Mouse (Mus musculus) heart, embryonic 16.5 days (tissue): ENCODE data around the gene Tmub2. TPM values are rescaled to one million over a fixed set of nuclear protein-coding genes. Genes with fewer than 3 reads are reported as not detected.

Experiments
- ATAC-seq: fragments of 200-750 bp; cut with Nextera tagmentation; replicated peaks from 2 replicates; pipeline ENCODE4 v1.8.0; 2017; ENCODE audit warnings: moderate number of reproducible peaks; ENCODE audit not compliant: insufficient read depth, low FRiP score; ENCODE audit errors: extremely low read depth
- H3K27ac ChIP-seq: fragments of 300-500 bp; sonication (generic); 2 replicates; pipeline ENCODE4 v1.5.1; 2014; ENCODE audit warnings: mild to moderate bottlenecking, low read length, control low read depth, moderate library complexity
- H3K27me3 ChIP-seq: fragments of 300-500 bp; sonication (generic); 2 replicates; pipeline ENCODE4 v1.6.1; 2014; ENCODE audit warnings: low read length, mixed read lengths; ENCODE audit not compliant: control insufficient read depth, insufficient read depth
- H3K36me3 ChIP-seq: fragments of 300-500 bp; sonication (generic); 2 replicates; pipeline ENCODE4 v1.6.1; 2014; ENCODE audit not compliant: control insufficient read depth, insufficient read depth
- H3K4me1 ChIP-seq: fragments of 300-500 bp; sonication (generic); 2 replicates; pipeline ENCODE4 v1.6.1; 2014; ENCODE audit warnings: low read length, mixed read lengths; ENCODE audit not compliant: control insufficient read depth, insufficient read depth
- H3K4me2 ChIP-seq: fragments of 300-500 bp; sonication (generic); 2 replicates; pipeline ENCODE4 v1.6.1; 2014; ENCODE audit warnings: low read depth, mild to moderate bottlenecking, control low read depth, low read length
- H3K4me3 ChIP-seq: fragments of 300-500 bp; sonication (generic); 2 replicates; pipeline ENCODE4 v1.5.1; 2014; ENCODE audit warnings: mild to moderate bottlenecking, control low read depth, low read length
- H3K9ac ChIP-seq: fragments of 300-500 bp; sonication (generic); 2 replicates; pipeline ENCODE4 v1.6.1; 2014; ENCODE audit warnings: low read length, control low read depth
- H3K9me3 ChIP-seq: fragments of 300-500 bp; sonication (generic); replicated peaks from 2 replicates; pipeline ENCODE4 v1.6.1; 2016; ENCODE audit warnings: low read length; ENCODE audit not compliant: control insufficient read depth
- WGBS: fragments of 180-500 bp; shearing (Covaris S2); extraction: QIAGEN DNeasy Blood & Tissue Kit; methylation state at CpG from one replicate; pipeline ENCODE4 v1.1.7; 2014; 5-methylcytosine and 5-hydroxymethylcytosine counted together
- polyA plus RNA-seq: library from polyadenylated mRNA; unstranded; fragments of >200 nt; fragmentation: Nextera tagmentation; extraction: Ambion mirVana; gene quantifications from 2 replicates; pipeline ENCODE4 v1.2.1, GENCODE M21; 2015

Tmub2 gene
- polyA plus RNA-seq, 1 experiment from 2014 or later = 42.6 TPM

- no peak for ATAC-seq
- peak overlapping the region; percentile 63 for H3K9ac ChIP-seq
These were observed 25.3 kb downstream of the Tmub2 start for GRCm38 (mm10) chr11:102309821-102310617.

GRCm38 (mm10) chr11:102310768-102311695 is 26.3 kb downstream of the Tmub2 start:
- Histone ChIP-seq H3K27ac (no peak overlapping the region), H3K4me2 (no peak overlapping the region; the same call in 1 of the 2 replicates), H3K9me3 (no peaks in the 10 kb centered on the region), H3K4me1 (peaks cover 29% of the 10 kb centered on the region), H3K4me3 (no peak overlapping the region), H3K27me3 (no peaks in the 10 kb centered on the region), H3K9ac (no peak overlapping the region), H3K36me3 (peaks cover 53% of the 10 kb centered on the region)
- 47% methylated on average over 37 of the region's 38 CpGs for WGBS
- no peak for ATAC-seq

More at GRCm38 (mm10) chr11:102309821-102310617, 25.3 kb downstream of the Tmub2 start:
- 88% methylated on average over 22 of the region's 22 CpGs for WGBS
- peaks cover 53% of the 10 kb centered on the region for H3K36me3 ChIP-seq
- H3K27ac ChIP-seq = peak overlapping the region; percentile 78
- H3K4me2 ChIP-seq = peak overlapping the region; percentile 82
- H3K4me1 ChIP-seq = peaks cover 22% of the 10 kb centered on the region
- peak overlapping the region; percentile 57 for H3K4me3 ChIP-seq
- H3K27me3 ChIP-seq = no peaks in the 10 kb centered on the region
- H3K9me3 ChIP-seq = no peaks in the 10 kb centered on the region

- Histone ChIP-seq H3K4me1 (peaks cover 33% of the 10 kb centered on the region), H3K4me2 (no peak overlapping the region), H3K4me3 (no peak overlapping the region), H3K9me3 (no peaks in the 10 kb centered on the region), H3K9ac (no peak overlapping the region), H3K27me3 (no peaks in the 10 kb centered on the region), H3K27ac (no peak overlapping the region), H3K36me3 (peaks cover 44% of the 10 kb centered on the region)
- 92% methylated on average over 4 of the region's 4 CpGs for WGBS
- ATAC-seq = no peak
These were observed 27.2 kb downstream of the Tmub2 start for GRCm38 (mm10) chr11:102311966-102312365.

GRCm38 (mm10) chr11:102312586-102312985 is 27.9 kb downstream of the Tmub2 start:
- H3K4me1 ChIP-seq = peaks cover 33% of the 10 kb centered on the region
- no peak overlapping the region for H3K9ac ChIP-seq
- H3K4me2 ChIP-seq = no peak overlapping the region
- H3K9me3 ChIP-seq = no peaks in the 10 kb centered on the region
- H3K36me3 ChIP-seq = peaks cover 38% of the 10 kb centered on the region
- 84% methylated on average over 6 of the region's 6 CpGs for WGBS
- no peak overlapping the region for H3K27ac ChIP-seq
- no peak overlapping the region for H3K4me3 ChIP-seq
- no peaks in the 10 kb centered on the region for H3K27me3 ChIP-seq
- no peak for ATAC-seq

GRCm38 (mm10) chr11:102314321-102314720 is 29.6 kb downstream of the Tmub2 start:
- no peaks in the 10 kb centered on the region for H3K27me3 ChIP-seq
- H3K4me1 ChIP-seq = peaks cover 27% of the 10 kb centered on the region
- H3K9ac ChIP-seq = no peak overlapping the region
- H3K27ac ChIP-seq = no peak overlapping the region
- peaks cover 32% of the 10 kb centered on the region for H3K36me3 ChIP-seq
- 86% methylated on average over 12 of the region's 12 CpGs for WGBS
- H3K4me3 ChIP-seq = no peak overlapping the region
- no peaks in the 10 kb centered on the region for H3K9me3 ChIP-seq
- no peak for ATAC-seq
- H3K4me2 ChIP-seq = no peak overlapping the region

- 15% methylated on average over 14 of the region's 14 CpGs for WGBS
- Histone ChIP-seq H3K9me3 (no peaks in the 10 kb centered on the region), H3K36me3 (peaks cover 26% of the 10 kb centered on the region), H3K27me3 (no peaks in the 10 kb centered on the region), H3K4me1 (peaks cover 16% of the 10 kb centered on the region), H3K4me3 (peak overlapping the region; percentile 96), H3K4me2 (peak overlapping the region; percentile 97), H3K27ac (peak overlapping the region; percentile 99), H3K9ac (peak overlapping the region; percentile 97)
- no peak for ATAC-seq
These were observed 31.2 kb downstream of the Tmub2 start for GRCm38 (mm10) chr11:102315690-102316571.

- Histone ChIP-seq H3K9me3 (no peaks in the 10 kb centered on the region), H3K36me3 (peaks cover 26% of the 10 kb centered on the region), H3K27me3 (no peaks in the 10 kb centered on the region), H3K4me2 (peak overlapping the region; percentile 97), H3K4me1 (peaks cover 14% of the 10 kb centered on the region), H3K27ac (peak overlapping the region; percentile 99), H3K9ac (peak overlapping the region; percentile 97), H3K4me3 (peak overlapping the region; percentile 96)
- WGBS = under 1% methylated on average over 62 of the region's 80 CpGs
- peak; percentile 43 for ATAC-seq
These were observed 32.0 kb downstream of the Tmub2 start for GRCm38 (mm10) chr11:102316572-102317297.
